Mouse (Mus musculus): Measurements from ENCODE around the gene Atpaf1. TPM values are rescaled to one million over a fixed set of nuclear protein-coding genes. Genes with fewer than 3 reads are reported as not detected.

The Atpaf1 gene
- polyA plus RNA-seq, 1 experiment from 2014 or later: 31.1 TPM

- H3K4me2 ChIP-seq: no peak overlapping the region
- H3K9me3 ChIP-seq (replicated peaks): no peaks in the 10 kb centered on the region
- no peak overlapping the region for H3K4me3 ChIP-seq
- no peak overlapping the region for H3K9ac ChIP-seq
- no peak overlapping the region for H3K27ac ChIP-seq
- peaks cover 28% of the 10 kb centered on the region for H3K36me3 ChIP-seq (ENCODE audit: poor library complexity, severe bottlenecking)
- peaks cover 33% of the 10 kb centered on the region for H3K4me1 ChIP-seq
- no peak for ATAC-seq
- H3K27me3 ChIP-seq: no peaks in the 10 kb centered on the region
- WGBS: 91% methylated on average over 6 of the region's 6 CpGs
Measured at GRCm38 (mm10) chr4:115851569-115851968, 67.0 kb downstream of the Atpaf1 start.

- H3K4me1 ChIP-seq: peaks cover 22% of the 10 kb centered on the region
- WGBS: 53% methylated on average over 6 of the region's 6 CpGs
- no peak for ATAC-seq
- peaks cover 42% of the 10 kb centered on the region for H3K36me3 ChIP-seq (ENCODE audit: poor library complexity, severe bottlenecking)
- H3K4me3 ChIP-seq: no peak overlapping the region
- no peak overlapping the region for H3K27ac ChIP-seq
- no peak overlapping the region for H3K4me2 ChIP-seq
- no peaks in the 10 kb centered on the region for H3K27me3 ChIP-seq
- no peak overlapping the region for H3K9ac ChIP-seq
- no peaks in the 10 kb centered on the region for H3K9me3 ChIP-seq (replicated peaks)
Measured at GRCm38 (mm10) chr4:115855100-115855499, 70.5 kb downstream of the Atpaf1 start.

- Histone ChIP-seq H3K36me3 (ENCODE audit: poor library complexity, severe bottlenecking) (peaks cover 42% of the 10 kb centered on the region), H3K4me3 (no peak overlapping the region), H3K4me2 (no peak overlapping the region), H3K4me1 (peaks cover 22% of the 10 kb centered on the region), H3K27me3 (no peaks in the 10 kb centered on the region), H3K27ac (no peak overlapping the region), H3K9ac (no peak overlapping the region), H3K9me3 (replicated peaks) (no peaks in the 10 kb centered on the region)
- WGBS: 48% methylated on average over 4 of the region's 4 CpGs
- ATAC-seq: no peak
Measured at GRCm38 (mm10) chr4:115855609-115856008, 71.0 kb downstream of the Atpaf1 start.

- ATAC-seq: no peak
Measured at GRCm38 (mm10) chr4:115856282-115856681, 71.7 kb downstream of the Atpaf1 start.

GRCm38 (mm10) chr4:115857293-115857883, 72.8 kb downstream of the Atpaf1 start:
- no peak overlapping the region for H3K4me3 ChIP-seq
- no peak overlapping the region for H3K4me2 ChIP-seq
- peaks cover 18% of the 10 kb centered on the region for H3K4me1 ChIP-seq
- H3K27me3 ChIP-seq: no peaks in the 10 kb centered on the region
- ATAC-seq: no peak
- 82% methylated on average over 9 of the region's 9 CpGs for WGBS
- no peaks in the 10 kb centered on the region for H3K9me3 ChIP-seq (replicated peaks)
- peaks cover 47% of the 10 kb centered on the region for H3K36me3 ChIP-seq (ENCODE audit: poor library complexity, severe bottlenecking)
- no peak overlapping the region for H3K9ac ChIP-seq
- H3K27ac ChIP-seq: no peak overlapping the region

More at GRCm38 (mm10) chr4:115856282-115856681, 71.7 kb downstream of the Atpaf1 start:
- WGBS: 52% methylated on average over 4 of the region's 4 CpGs
- 0 out of 2 replicates have a peak overlapping the region, but pooled peaks have one; percentile 21 for H3K9ac ChIP-seq
- H3K27ac ChIP-seq: no peak overlapping the region
- H3K36me3 ChIP-seq (ENCODE audit: poor library complexity, severe bottlenecking): peaks cover 43% of the 10 kb centered on the region
- no peak overlapping the region for H3K4me2 ChIP-seq
- H3K9me3 ChIP-seq (replicated peaks): no peaks in the 10 kb centered on the region
- no peaks in the 10 kb centered on the region for H3K27me3 ChIP-seq
- no peak overlapping the region for H3K4me3 ChIP-seq
- peaks cover 18% of the 10 kb centered on the region for H3K4me1 ChIP-seq

- H3K9ac ChIP-seq: no peak overlapping the region
- H3K4me3 ChIP-seq: no peak overlapping the region
- no peak overlapping the region for H3K27ac ChIP-seq
- H3K4me2 ChIP-seq: no peak overlapping the region
- WGBS: 60% methylated on average over 7 of the region's 7 CpGs
- H3K27me3 ChIP-seq: no peaks in the 10 kb centered on the region
- ATAC-seq: no peak
- peaks cover 8% of the 10 kb centered on the region; the same call in 1 of the 2 replicates for H3K4me1 ChIP-seq
- H3K9me3 ChIP-seq (replicated peaks): no peaks in the 10 kb centered on the region
- peaks cover 47% of the 10 kb centered on the region for H3K36me3 ChIP-seq (ENCODE audit: poor library complexity, severe bottlenecking)
Measured at GRCm38 (mm10) chr4:115863352-115863751, 78.7 kb downstream of the Atpaf1 start.

GRCm38 (mm10) chr4:115863880-115864279, 79.3 kb downstream of the Atpaf1 start:
- H3K27me3 ChIP-seq: no peaks in the 10 kb centered on the region
- 41% methylated on average over 10 of the region's 10 CpGs for WGBS
- H3K9ac ChIP-seq: no peak overlapping the region
- no peak overlapping the region for H3K4me2 ChIP-seq
- H3K4me1 ChIP-seq: peaks cover 8% of the 10 kb centered on the region; the same call in 1 of the 2 replicates
- peaks cover 45% of the 10 kb centered on the region for H3K36me3 ChIP-seq (ENCODE audit: poor library complexity, severe bottlenecking)
- no peaks in the 10 kb centered on the region for H3K9me3 ChIP-seq (replicated peaks)
- no peak for ATAC-seq
- no peak overlapping the region for H3K4me3 ChIP-seq
- H3K27ac ChIP-seq: no peak overlapping the region

Other genes starting within 250 kb of the Atpaf1 start
- not detected in 2 replicates for gene Cyp4a31, start 221.2 kb upstream of the Atpaf1 start, polyA plus RNA-seq (2015; fragmentation: Nextera tagmentation; extraction: Ambion mirVana)
- not detected in 2 replicates for gene Cyp4a32, start 183.8 kb upstream of the Atpaf1 start, polyA plus RNA-seq (2015; fragmentation: Nextera tagmentation; extraction: Ambion mirVana)
- 0.24 TPM in 1 of 2 replicates, not detected in the other for gene Cyp4b1, start 137.1 kb upstream of the Atpaf1 start, polyA plus RNA-seq (2015; fragmentation: Nextera tagmentation; extraction: Ambion mirVana)
- 23.6 and 23.7 TPM in 2 replicates for gene Efcab14, start 47.1 kb upstream of the Atpaf1 start, polyA plus RNA-seq (2015; fragmentation: Nextera tagmentation; extraction: Ambion mirVana)
- gene Tex38, start 3.8 kb upstream of the Atpaf1 start, polyA plus RNA-seq (2015; fragmentation: Nextera tagmentation; extraction: Ambion mirVana): 0.38 TPM in 1 of 2 replicates, not detected in the other
- gene Mob3c, start 43.3 kb downstream of the Atpaf1 start, polyA plus RNA-seq (2015; fragmentation: Nextera tagmentation; extraction: Ambion mirVana): 3.8 and 4.9 TPM in 2 replicates
- 21.7 and 23.0 TPM in 2 replicates for gene Mknk1, start 54.4 kb downstream of the Atpaf1 start, polyA plus RNA-seq (2015; fragmentation: Nextera tagmentation; extraction: Ambion mirVana)
- 0.09 TPM in 1 of 2 replicates, not detected in the other for gene Kncn, start 99.6 kb downstream of the Atpaf1 start, polyA plus RNA-seq (2015; fragmentation: Nextera tagmentation; extraction: Ambion mirVana)
- gene 6430628N08Rik, start 105.9 kb downstream of the Atpaf1 start, polyA plus RNA-seq (2015; fragmentation: Nextera tagmentation; extraction: Ambion mirVana): 0.25 TPM in 1 of 2 replicates, not detected in the other
- gene Dmbx1, start 155.1 kb downstream of the Atpaf1 start, polyA plus RNA-seq (2015; fragmentation: Nextera tagmentation; extraction: Ambion mirVana): 0.09 and 0.11 TPM in 2 replicates
- 4.7 and 5.5 TPM in 2 replicates for gene Faah, start 233.1 kb downstream of the Atpaf1 start, polyA plus RNA-seq (2015; fragmentation: Nextera tagmentation; extraction: Ambion mirVana)

Measured in forebrain, embryonic 13.5 days (tissue).